Comparison of ENCODE assay signal across 9 mouse cellular contexts in genomic region chr9:47279410-47279809, GRCm38 (mm10).
DNase-seq lines count a peak whose midpoint lies in the region; ATAC-seq lines count a peak whose summit lies in the region.
"Had no signal": no experiment of that assay in that cellular context is flagged by ENCODE, and none has a peak within 500 bp of the region (broad histone marks: within the 10 kb centered on the region; RNA-seq: fewer than 3 reads in every experiment).

No protein-coding gene starts in this region.

- peak overlapping the region; percentile 89 for H3K27ac ChIP-seq in forebrain, embryonic 14.5 days (ENCODE audit: low read depth, low read length)

- intact Hi-C loops in left cerebral cortex, postnatal 4 days (cut with DNase I), result no loop called here
- intact Hi-C loops in left cerebral cortex, postnatal 25 days (cut with DNase I), result no loop called here

- 17% methylated on average over 6 of the region's 6 CpGs for WGBS in forebrain, embryonic 14.5 days

- H3K9ac ChIP-seq in forebrain, embryonic 14.5 days (ENCODE audit: low read length), result no peak overlapping the region

- H3K9me3 ChIP-seq in forebrain, embryonic 14.5 days (replicated peaks; ENCODE audit: control insufficient read depth, low read length), result no peaks in the 10 kb centered on the region

- H3K27me3 ChIP-seq in forebrain, embryonic 14.5 days (replicated peaks; ENCODE audit: control insufficient read depth, insufficient read depth, low read length), result no peaks in the 10 kb centered on the region

- H3K4me2 ChIP-seq in forebrain, embryonic 14.5 days (ENCODE audit: low read length), result no peak overlapping the region

- no peaks in the 10 kb centered on the region for H3K36me3 ChIP-seq in forebrain, embryonic 14.5 days (ENCODE audit: control insufficient read depth, insufficient read depth, low read length)

- DNase-seq in left cerebral cortex, postnatal 4 days, result peak; percentile 48
- DNase-seq in left cerebral cortex, postnatal 25 days (ENCODE audit: low spot score in 2 of 2), result no peak
- peak; percentile 87 for DNase-seq in MN1 (ENCODE audit: low spot score)
- peak; percentile 11 for DNase-seq in adrenal gland, adult 8-10 months
- DNase-seq in forebrain, embryonic 14.5 days (ENCODE audit: low spot score), result peak; percentile 78
- DNase-seq in right cerebral cortex, postnatal 10 days (ENCODE audit: low spot score in 2 of 2), result no peak
- DNase-seq in cerebellum, postnatal 25 days, result no peak
- no peak for DNase-seq in frontal cortex, postnatal 36 days (ENCODE audit: low spot score in 2 of 2)

- no peak overlapping the region for H3K4me3 ChIP-seq in forebrain, embryonic 14.5 days (ENCODE audit: low read depth, low read length)

- peak; percentile 8; the same call in 1 of the 2 replicates for ATAC-seq in forebrain, embryonic 14.5 days
- ATAC-seq: midbrain, embryonic 16.5 days had no signal

- H3K4me1 ChIP-seq in forebrain, embryonic 14.5 days (ENCODE audit: control insufficient read depth, insufficient read depth, low read length), result peaks cover 33% of the 10 kb centered on the region

Comparison
In these comparisons a context has a peak if more than half of its experiments do, and no peak if none do; other contexts are left out.
1. DNase-seq: peak in left cerebral cortex, postnatal 4 days (single experiment), MN1 (single experiment), adrenal gland, adult 8-10 months (single experiment) and forebrain, embryonic 14.5 days (single experiment); none in left cerebral cortex, postnatal 25 days (0 of 2), right cerebral cortex, postnatal 10 days (0 of 2), cerebellum, postnatal 25 days (0 of 2) and frontal cortex, postnatal 36 days (0 of 2).